Mouse (Mus musculus) lung, postnatal 0 days (tissue): ENCODE results near the gene Rai14. TPM values are rescaled to one million over a fixed set of nuclear protein-coding genes. Genes with fewer than 3 reads are reported as not detected.

Experiments used
- ATAC-seq: fragments of 200-750 bp; cut with Nextera tagmentation; 2 replicates; pipeline ENCODE4 v1.8.0; 2017; ENCODE audit warnings: moderate library complexity
- DNase-seq: peaks from one replicate; pipeline ENCODE4 v3.0.0-alpha.2; 2016; ENCODE audit warnings: low spot score
- H3K27ac ChIP-seq: fragments of 300-500 bp; sonication (generic); 2 replicates; pipeline ENCODE4 v1.5.1; 2014; ENCODE audit warnings: antibody characterized with exemption, mild to moderate bottlenecking, low read length, mixed read lengths
- H3K27me3 ChIP-seq: fragments of 300-500 bp; sonication (generic); replicated peaks from 2 replicates; pipeline ENCODE4 v1.6.1; 2014; ENCODE audit warnings: low read length, mixed read lengths; ENCODE audit not compliant: insufficient read depth
- H3K36me3 ChIP-seq: fragments of 300-500 bp; sonication (generic); 2 replicates; pipeline ENCODE4 v1.6.1; 2014; ENCODE audit warnings: low read length, mixed read lengths; ENCODE audit not compliant: insufficient read depth
- H3K4me1 ChIP-seq: fragments of 300-500 bp; sonication (generic); 2 replicates; pipeline ENCODE4 v1.6.1; 2014; ENCODE audit warnings: antibody characterized with exemption, low read depth, low read length, mixed read lengths; ENCODE audit not compliant: insufficient read depth
- H3K4me2 ChIP-seq: fragments of 300-500 bp; sonication (generic); replicated peaks from 2 replicates; pipeline ENCODE4 v1.6.1; 2014; ENCODE audit warnings: low read depth, mild to moderate bottlenecking, low read length, moderate library complexity, mixed read lengths
- H3K4me3 ChIP-seq: fragments of 300-500 bp; sonication (generic); 2 replicates; pipeline ENCODE4 v1.5.1; 2014; ENCODE audit warnings: low read depth, low read length
- H3K9ac ChIP-seq: fragments of 300-500 bp; sonication (generic); replicated peaks from 2 replicates; pipeline ENCODE4 v1.6.1; 2014; ENCODE audit warnings: low read depth, mild to moderate bottlenecking
- H3K9me3 ChIP-seq: fragments of 300-500 bp; sonication (generic); 2 replicates; pipeline ENCODE4 v1.6.1; 2016; ENCODE audit warnings: low read length, mixed read lengths
- CTCF ChIP-seq: IDR thresholded peaks from 2 replicates; pipeline ENCODE4 v1.5.1; 2016; ENCODE audit warnings: antibody characterized with exemption, mild to moderate bottlenecking
- EP300 ChIP-seq: IDR thresholded peaks from 2 replicates; pipeline ENCODE4 v1.6.1; 2016; ENCODE audit warnings: antibody characterized with exemption, mild to moderate bottlenecking, control low read depth
- WGBS: fragments of 180-500 bp; shearing (Covaris S2); extraction: QIAGEN DNeasy Blood & Tissue Kit; methylation state at CpG from one replicate; pipeline ENCODE4 v1.1.7; 2014; 5-methylcytosine and 5-hydroxymethylcytosine counted together
- polyA plus RNA-seq: library from polyadenylated mRNA; unstranded; fragments of >200 nt; fragmentation: Nextera tagmentation; extraction: Ambion mirVana; gene quantifications from 2 replicates; pipeline ENCODE4 v1.2.1, GENCODE M21; 2015

Gene Rai14
- polyA plus RNA-seq, 1 experiment from 2014 or later = 56.0 TPM

DNA sequence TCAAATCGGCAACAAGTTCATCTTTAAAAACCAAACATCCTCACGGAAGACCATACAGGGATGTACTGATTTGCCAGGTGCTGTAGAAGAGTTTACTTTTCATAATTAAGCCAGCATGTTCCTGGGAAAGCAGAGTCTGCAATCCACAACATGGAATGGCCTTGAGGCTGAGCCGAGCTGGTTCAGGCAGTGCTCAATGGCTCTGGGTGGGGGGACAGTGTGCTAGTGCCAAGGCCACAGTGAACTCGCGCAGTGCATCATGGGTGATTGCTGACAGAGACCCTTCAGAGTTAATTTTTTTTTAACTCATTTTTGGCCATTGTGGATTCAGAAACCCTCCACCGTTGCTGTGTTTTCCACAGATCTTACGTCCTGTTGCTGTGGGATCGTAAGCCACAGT, 10.1 kb downstream of the Rai14 start:
- ATAC-seq = no peak
- WGBS = 71% methylated on average over 8 of the region's 8 CpGs
- H3K36me3 ChIP-seq = no peaks in the 10 kb centered on the region

GRCm38 (mm10) chr15:10701571-10701970, 12.9 kb downstream of the Rai14 start:
- WGBS = 35% methylated on average over 5 of the region's 5 CpGs
- TF ChIP-seq EP300 = no peak
- TF ChIP-seq CTCF = no peak
- Histone ChIP-seq H3K4me1 (peaks cover 9% of the 10 kb centered on the region), H3K27ac (peak overlapping the region; percentile 9; the same call in 1 of the 2 replicates), H3K9me3 (no peaks in the 10 kb centered on the region), H3K4me2 (no peak overlapping the region), H3K36me3 (no peaks in the 10 kb centered on the region), H3K9ac (no peak overlapping the region), H3K27me3 (no peaks in the 10 kb centered on the region), H3K4me3 (no peak overlapping the region)
- DNase-seq = no peak
- no peak for ATAC-seq

More for the DNA sequence above, 10.1 kb downstream of the Rai14 start:
- no peak for DNase-seq
- no peak overlapping the region for H3K4me2 ChIP-seq
- H3K27me3 ChIP-seq = no peaks in the 10 kb centered on the region
- no peaks in the 10 kb centered on the region for H3K9me3 ChIP-seq
- no peak for TF ChIP-seq CTCF
- no peak for TF ChIP-seq EP300
- H3K4me1 ChIP-seq = peaks cover 9% of the 10 kb centered on the region
- no peak overlapping the region for H3K9ac ChIP-seq
- no peak overlapping the region for H3K4me3 ChIP-seq
- H3K27ac ChIP-seq = no peak overlapping the region

- TF ChIP-seq CTCF = no peak
- TF ChIP-seq EP300 = no peak
- Histone ChIP-seq H3K9ac (no peak overlapping the region), H3K36me3 (no peaks in the 10 kb centered on the region), H3K4me1 (peaks cover 9% of the 10 kb centered on the region), H3K4me3 (no peak overlapping the region), H3K27ac (no peak overlapping the region), H3K9me3 (no peaks in the 10 kb centered on the region), H3K27me3 (no peaks in the 10 kb centered on the region), H3K4me2 (no peak overlapping the region)
- peak; percentile 19; the same call in 1 of the 2 replicates for ATAC-seq
- DNase-seq = no peak
- WGBS = 67% methylated on average over 9 of the region's 9 CpGs
These were observed 13.4 kb downstream of the Rai14 start for GRCm38 (mm10) chr15:10700891-10701466.

- Histone ChIP-seq H3K9me3 (no peaks in the 10 kb centered on the region), H3K27me3 (no peaks in the 10 kb centered on the region), H3K4me1 (no peaks in the 10 kb centered on the region), H3K4me3 (no peak overlapping the region), H3K36me3 (no peaks in the 10 kb centered on the region), H3K27ac (no peak overlapping the region), H3K9ac (no peak overlapping the region), H3K4me2 (no peak overlapping the region)
- DNase-seq (no peak), ATAC-seq (no peak)
- 64% methylated on average over 8 of the region's 8 CpGs for WGBS
- TF ChIP-seq EP300 = no peak
- TF ChIP-seq CTCF = no peak
These were observed 17.8 kb downstream of the Rai14 start for GRCm38 (mm10) chr15:10696478-10697234.

GRCm38 (mm10) chr15:10692627-10693026, 21.8 kb downstream of the Rai14 start:
- Histone ChIP-seq H3K4me2 (no peak overlapping the region), H3K27ac (no peak overlapping the region), H3K27me3 (no peaks in the 10 kb centered on the region), H3K4me1 (no peaks in the 10 kb centered on the region; the same call in 1 of the 2 replicates), H3K4me3 (no peak overlapping the region), H3K36me3 (no peaks in the 10 kb centered on the region), H3K9me3 (no peaks in the 10 kb centered on the region), H3K9ac (no peak overlapping the region)
- TF ChIP-seq EP300 = no peak
- TF ChIP-seq CTCF = no peak
- DNase-seq (no peak), ATAC-seq (no peak)
- 36% methylated on average over 4 of the region's 4 CpGs for WGBS

GRCm38 (mm10) chr15:10691481-10691880, 22.9 kb downstream of the Rai14 start:
- Histone ChIP-seq H3K4me2 (no peak overlapping the region), H3K9me3 (no peaks in the 10 kb centered on the region), H3K36me3 (no peaks in the 10 kb centered on the region), H3K4me3 (no peak overlapping the region), H3K4me1 (peaks cover 6% of the 10 kb centered on the region; the same call in 1 of the 2 replicates), H3K27me3 (no peaks in the 10 kb centered on the region), H3K9ac (no peak overlapping the region), H3K27ac (no peak overlapping the region)
- 53% methylated on average over 6 of the region's 6 CpGs for WGBS
- no peak for TF ChIP-seq EP300
- no peak for TF ChIP-seq CTCF
- DNase-seq = no peak
- no peak for ATAC-seq
